Mouse (Mus musculus): ENCODE results near the gene Aebp1. TPM values are rescaled to one million over a fixed set of nuclear protein-coding genes. Genes with fewer than 3 reads are reported as not detected.
A peak's percentile ranks its signal among the peaks of the same experiment; 100 is the strongest.

The Aebp1 gene
- polyA plus RNA-seq, 1 experiment from 2014 or later = 68.8 TPM

DNA sequence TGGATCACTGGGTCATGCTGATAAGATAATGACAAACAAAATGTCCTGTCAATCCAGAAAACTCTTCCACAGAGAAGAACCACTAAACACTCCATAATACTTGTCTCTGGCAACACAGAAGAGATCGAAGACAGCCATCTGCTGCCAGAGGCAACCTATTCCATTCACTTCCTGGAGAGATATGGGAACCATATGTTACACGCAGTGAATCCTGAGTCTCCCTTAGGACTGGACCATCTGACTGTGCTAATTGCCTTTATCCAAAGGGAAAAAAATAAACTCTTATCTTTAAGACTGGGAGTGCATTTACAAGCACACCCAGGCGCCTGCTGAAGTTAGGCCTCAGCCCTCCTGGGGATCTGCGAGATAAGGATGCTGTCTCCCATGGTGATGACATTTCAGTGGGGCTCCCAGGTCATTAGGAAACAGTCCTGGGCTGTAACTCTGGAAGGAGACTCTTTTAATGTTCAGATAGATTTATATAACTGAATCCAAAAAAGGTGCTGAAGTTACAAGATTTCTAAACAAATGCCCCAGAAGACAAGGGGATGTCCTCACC lies 31.1 kb downstream of the Aebp1 start:
- H3K9me3 ChIP-seq (ENCODE audit: control insufficient read depth, low read length) = no peaks in the 10 kb centered on the region
- 23% methylated on average over 4 of the region's 4 CpGs for WGBS
- H3K9ac ChIP-seq (ENCODE audit: low read depth, low read length) = no peak overlapping the region
- peak; percentile 50; the same call in 1 of the 2 replicates for ATAC-seq (ENCODE audit: low read depth)
- peaks cover 3% of the 10 kb centered on the region; the same call in 1 of the 2 replicates for H3K27me3 ChIP-seq (replicated peaks; ENCODE audit: control insufficient read depth, insufficient read depth, low read length)
- no peak overlapping the region for H3K27ac ChIP-seq (replicated peaks; ENCODE audit: low read depth, low read length)
- H3K36me3 ChIP-seq (ENCODE audit: control insufficient read depth, insufficient read depth, low read length) = no peaks in the 10 kb centered on the region
- no peak overlapping the region for H3K4me3 ChIP-seq (ENCODE audit: low read depth, low read length)
- peaks cover 23% of the 10 kb centered on the region for H3K4me1 ChIP-seq (ENCODE audit: control insufficient read depth, insufficient read depth, low read length)
- H3K4me2 ChIP-seq (ENCODE audit: low read depth, low read length) = no peak overlapping the region
- no peak for DNase-seq (ENCODE audit: low spot score)

DNA sequence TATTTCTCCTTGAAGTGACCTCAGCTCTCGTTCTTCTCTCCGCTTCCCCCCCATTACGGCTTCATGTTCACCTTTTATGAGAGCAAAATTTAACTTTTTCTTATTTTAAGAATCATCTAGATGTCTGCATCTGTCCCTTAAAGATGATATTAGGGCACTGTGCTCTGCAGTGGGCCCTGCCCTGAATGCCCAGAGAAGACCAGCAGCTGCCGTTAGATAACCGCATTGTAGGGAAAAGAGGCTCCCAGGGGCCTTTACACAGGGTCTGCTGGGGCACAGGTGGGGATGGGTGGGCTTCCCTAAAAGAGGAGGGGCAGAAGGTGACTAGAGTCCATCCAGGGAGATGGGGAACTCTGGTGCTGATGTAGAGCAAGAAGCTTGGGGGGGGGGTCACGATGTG lies 32.1 kb downstream of the Aebp1 start:
- H3K4me3 ChIP-seq (ENCODE audit: low read depth, low read length) = no peak overlapping the region
- 63% methylated on average over 6 of the region's 6 CpGs for WGBS
- DNase-seq (ENCODE audit: low spot score) = no peak
- no peak overlapping the region for H3K27ac ChIP-seq (replicated peaks; ENCODE audit: low read depth, low read length)
- peaks cover 25% of the 10 kb centered on the region for H3K4me1 ChIP-seq (ENCODE audit: control insufficient read depth, insufficient read depth, low read length)
- no peaks in the 10 kb centered on the region for H3K9me3 ChIP-seq (ENCODE audit: control insufficient read depth, low read length)
- no peaks in the 10 kb centered on the region for H3K36me3 ChIP-seq (ENCODE audit: control insufficient read depth, insufficient read depth, low read length)
- no peak overlapping the region for H3K4me2 ChIP-seq (ENCODE audit: low read depth, low read length)
- no peak for ATAC-seq (ENCODE audit: low read depth)
- H3K27me3 ChIP-seq (replicated peaks; ENCODE audit: control insufficient read depth, insufficient read depth, low read length) = peaks cover 7% of the 10 kb centered on the region; the same call in 1 of the 2 replicates
- no peak overlapping the region for H3K9ac ChIP-seq (ENCODE audit: low read depth, low read length)

DNA sequence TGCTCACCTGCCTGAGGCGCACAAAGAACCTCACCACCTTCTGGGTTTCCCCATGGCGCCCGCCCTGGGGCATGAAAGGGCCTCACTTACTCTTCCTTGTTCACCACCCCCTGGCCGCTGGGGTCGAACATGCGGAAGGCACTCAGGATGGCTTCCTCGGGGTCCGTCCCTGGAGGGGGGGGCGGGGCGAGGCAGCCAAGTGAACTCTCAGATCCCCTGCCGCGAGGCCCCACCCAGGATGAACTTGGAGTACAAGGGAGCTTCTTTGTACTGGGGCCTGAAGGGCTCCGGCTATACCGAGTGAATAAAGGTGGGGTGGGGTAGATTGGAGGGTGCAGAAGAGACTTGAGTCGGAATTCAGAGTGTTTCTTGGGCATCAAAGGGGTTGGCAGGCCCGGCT lies 35.5 kb downstream of the Aebp1 start:
- no peak overlapping the region for H3K4me3 ChIP-seq (ENCODE audit: low read depth, low read length)
- H3K9me3 ChIP-seq (ENCODE audit: control insufficient read depth, low read length) = no peaks in the 10 kb centered on the region
- H3K27ac ChIP-seq (replicated peaks; ENCODE audit: low read depth, low read length) = no peak overlapping the region
- H3K9ac ChIP-seq (ENCODE audit: low read depth, low read length) = no peak overlapping the region
- no peaks in the 10 kb centered on the region for H3K36me3 ChIP-seq (ENCODE audit: control insufficient read depth, insufficient read depth, low read length)
- peaks cover 7% of the 10 kb centered on the region; the same call in 1 of the 2 replicates for H3K27me3 ChIP-seq (replicated peaks; ENCODE audit: control insufficient read depth, insufficient read depth, low read length)
- ATAC-seq (ENCODE audit: low read depth) (no peak), DNase-seq (ENCODE audit: low spot score) (no peak)
- H3K4me1 ChIP-seq (ENCODE audit: control insufficient read depth, insufficient read depth, low read length) = peaks cover 28% of the 10 kb centered on the region
- 10% methylated on average over 16 of the region's 16 CpGs for WGBS
- no peak overlapping the region for H3K4me2 ChIP-seq (ENCODE audit: low read depth, low read length)

DNA sequence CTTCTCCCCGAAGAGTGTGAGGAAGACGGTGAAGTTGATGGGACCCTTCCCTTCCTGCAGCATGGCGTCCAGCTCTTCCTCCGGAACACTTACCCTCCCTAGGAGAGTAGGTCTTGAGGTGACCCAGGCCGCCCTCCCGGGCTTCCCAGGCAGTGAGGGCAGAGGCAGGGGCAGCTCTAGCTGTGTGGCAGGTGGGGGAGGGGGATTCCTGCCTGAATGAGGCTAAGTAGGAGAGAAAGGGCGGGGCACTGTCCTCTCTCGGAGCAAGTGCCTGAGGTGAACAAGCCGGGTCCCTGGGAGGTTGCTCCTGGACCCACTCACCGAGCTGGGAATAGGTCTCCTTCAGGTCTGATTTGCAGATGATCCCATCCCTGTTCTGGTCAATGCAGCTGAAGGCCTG lies 36.1 kb downstream of the Aebp1 start:
- ATAC-seq (ENCODE audit: low read depth) = no peak
- H3K4me2 ChIP-seq (ENCODE audit: low read depth, low read length) = no peak overlapping the region

DNA sequence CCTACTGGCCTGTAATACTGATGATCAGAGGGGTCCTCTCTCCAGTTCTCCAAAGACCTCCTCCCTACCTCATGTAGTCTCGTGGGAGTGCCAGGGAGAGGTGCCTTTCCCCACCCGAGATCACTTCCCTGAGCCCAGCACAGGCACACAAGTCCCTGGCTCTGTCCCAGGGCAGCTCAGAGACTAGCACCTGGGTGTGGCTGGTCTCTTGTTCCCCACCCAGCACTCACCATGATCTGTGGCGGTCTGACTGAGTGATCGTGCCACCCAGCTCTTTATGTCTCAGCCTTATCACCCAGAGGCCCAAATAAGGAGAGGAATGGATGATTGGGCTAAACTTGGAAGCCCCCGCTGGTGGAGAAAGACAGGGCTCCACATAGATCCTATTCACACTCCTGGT lies 36.8 kb downstream of the Aebp1 start, which contains the start of gene Myl7:
Gene Myl7, minus strand, starts transcription at position 252 of the 400 bp plus-strand sequence.
- 61% methylated on average over 5 of the region's 5 CpGs for WGBS
- no peak within 1 kb of the TSS for H3K4me2 ChIP-seq (ENCODE audit: low read depth, low read length)
- H3K27me3 ChIP-seq (replicated peaks; ENCODE audit: control insufficient read depth, insufficient read depth, low read length) = peaks cover 7% of the 10 kb centered on the region; the same call in 1 of the 2 replicates

More for the DNA sequence above, 36.1 kb downstream of the Aebp1 start:
- Histone ChIP-seq H3K9ac (ENCODE audit: low read depth, low read length) (no peak overlapping the region), H3K4me1 (ENCODE audit: control insufficient read depth, insufficient read depth, low read length) (peaks cover 30% of the 10 kb centered on the region), H3K9me3 (ENCODE audit: control insufficient read depth, low read length) (no peaks in the 10 kb centered on the region), H3K4me3 (ENCODE audit: low read depth, low read length) (no peak overlapping the region), H3K27ac (replicated peaks; ENCODE audit: low read depth, low read length) (no peak overlapping the region), H3K36me3 (ENCODE audit: control insufficient read depth, insufficient read depth, low read length) (no peaks in the 10 kb centered on the region), H3K27me3 (replicated peaks; ENCODE audit: control insufficient read depth, insufficient read depth, low read length) (peaks cover 7% of the 10 kb centered on the region; the same call in 1 of the 2 replicates)
- 13% methylated on average over 6 of the region's 10 CpGs for WGBS
- no peak for DNase-seq (ENCODE audit: low spot score)

DNA sequence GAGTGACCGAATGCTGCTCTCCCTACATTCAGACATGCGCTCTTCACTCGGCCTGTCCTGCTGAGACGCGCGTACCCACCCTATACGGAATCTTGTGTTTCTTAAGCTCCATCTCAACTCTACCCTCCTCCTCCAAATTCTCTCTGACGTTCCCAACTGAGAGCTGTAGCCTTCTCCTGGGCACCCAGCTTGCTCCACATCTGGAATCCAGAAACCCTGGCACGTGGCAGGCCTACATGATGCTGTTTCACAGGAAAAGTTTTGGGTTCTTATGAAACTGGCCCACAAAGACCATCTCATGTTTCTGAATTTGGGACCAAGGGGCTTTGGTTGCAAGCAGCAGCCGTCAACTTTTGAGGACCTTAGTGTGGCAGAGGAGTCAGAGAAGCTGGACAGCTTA lies 37.5 kb downstream of the Aebp1 start:
- DNase-seq (ENCODE audit: low spot score) (no peak), ATAC-seq (ENCODE audit: low read depth) (no peak)
- Histone ChIP-seq H3K4me3 (ENCODE audit: low read depth, low read length) (no peak overlapping the region), H3K4me2 (ENCODE audit: low read depth, low read length) (no peak overlapping the region), H3K9me3 (ENCODE audit: control insufficient read depth, low read length) (no peaks in the 10 kb centered on the region), H3K9ac (ENCODE audit: low read depth, low read length) (no peak overlapping the region), H3K36me3 (ENCODE audit: control insufficient read depth, insufficient read depth, low read length) (no peaks in the 10 kb centered on the region), H3K27me3 (replicated peaks; ENCODE audit: control insufficient read depth, insufficient read depth, low read length) (peaks cover 7% of the 10 kb centered on the region; the same call in 1 of the 2 replicates), H3K27ac (replicated peaks; ENCODE audit: low read depth, low read length) (no peak overlapping the region), H3K4me1 (ENCODE audit: control insufficient read depth, insufficient read depth, low read length) (peaks cover 27% of the 10 kb centered on the region)
- WGBS = 85% methylated on average over 10 of the region's 10 CpGs

More for the DNA sequence above, 36.8 kb downstream of the Aebp1 start, which contains the start of gene Myl7:
- Histone ChIP-seq H3K36me3 (ENCODE audit: control insufficient read depth, insufficient read depth, low read length) (no peaks in the 10 kb centered on the region), H3K9ac (ENCODE audit: low read depth, low read length) (no peak within 1 kb of the TSS), H3K4me1 (ENCODE audit: control insufficient read depth, insufficient read depth, low read length) (peaks cover 27% of the 10 kb centered on the region), H3K9me3 (ENCODE audit: control insufficient read depth, low read length) (no peaks in the 10 kb centered on the region), H3K27ac (replicated peaks; ENCODE audit: low read depth, low read length) (no peak within 1 kb of the TSS), H3K4me3 (ENCODE audit: low read depth, low read length) (no peak within 1 kb of the TSS)
- no peak for DNase-seq (ENCODE audit: low spot score)
- no peak for ATAC-seq (ENCODE audit: low read depth)

DNA sequence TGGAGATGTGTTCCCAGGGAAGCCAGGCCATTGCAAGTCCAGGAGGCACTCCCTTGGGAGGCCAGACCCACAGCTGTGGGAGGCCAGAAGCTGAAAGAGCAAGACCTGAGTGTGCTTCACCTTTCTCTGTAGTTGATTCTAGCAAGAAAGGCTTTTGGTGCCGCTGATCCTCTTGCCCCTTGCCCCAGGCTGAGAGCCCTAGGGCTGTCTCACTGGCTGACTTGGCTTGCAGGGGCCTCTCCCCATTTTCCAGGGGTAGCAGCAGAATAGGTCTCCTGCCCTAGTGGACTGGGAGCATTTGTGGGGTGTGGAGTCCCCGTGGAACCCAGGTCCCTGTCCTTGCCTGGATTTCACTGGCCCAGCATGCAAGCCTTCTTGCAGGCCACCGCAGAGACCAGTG lies 39.6 kb downstream of the Aebp1 start:
- H3K27me3 ChIP-seq (replicated peaks; ENCODE audit: control insufficient read depth, insufficient read depth, low read length) = peaks cover 7% of the 10 kb centered on the region; the same call in 1 of the 2 replicates
- no peak overlapping the region for H3K27ac ChIP-seq (replicated peaks; ENCODE audit: low read depth, low read length)
- H3K4me3 ChIP-seq (ENCODE audit: low read depth, low read length) = peak overlapping the region; percentile 44
- no peaks in the 10 kb centered on the region for H3K36me3 ChIP-seq (ENCODE audit: control insufficient read depth, insufficient read depth, low read length)
- H3K4me1 ChIP-seq (ENCODE audit: control insufficient read depth, insufficient read depth, low read length) = peaks cover 27% of the 10 kb centered on the region
- no peak for ATAC-seq (ENCODE audit: low read depth)
- H3K9ac ChIP-seq (ENCODE audit: low read depth, low read length) = peak overlapping the region; percentile 67
- WGBS = 17% methylated on average over 2 of the region's 3 CpGs
- peak overlapping the region; percentile 78 for H3K4me2 ChIP-seq (ENCODE audit: low read depth, low read length)
- DNase-seq (ENCODE audit: low spot score) = no peak
- H3K9me3 ChIP-seq (ENCODE audit: control insufficient read depth, low read length) = no peaks in the 10 kb centered on the region

DNA sequence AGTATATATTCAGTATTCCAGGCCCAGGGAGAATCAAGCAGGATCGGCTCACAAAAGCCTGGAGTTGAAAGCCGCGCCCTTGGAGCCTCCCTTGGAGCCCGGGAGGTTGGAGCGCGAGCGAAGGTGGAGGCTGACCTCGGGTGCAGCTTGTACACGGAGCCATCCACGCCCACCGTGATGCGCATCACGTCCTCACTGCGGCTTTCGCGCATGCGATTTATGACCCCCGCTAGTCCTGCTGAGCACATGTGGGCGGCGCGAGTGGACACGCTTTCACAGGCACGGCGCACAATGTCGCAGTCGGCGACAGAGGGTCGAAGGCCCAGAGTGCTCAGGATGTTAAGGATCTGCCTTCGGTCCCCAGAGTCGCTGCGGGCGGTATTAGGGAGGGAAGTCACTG lies 40.2 kb downstream of the Aebp1 start:
- Histone ChIP-seq H3K4me1 (ENCODE audit: control insufficient read depth, insufficient read depth, low read length) (peaks cover 27% of the 10 kb centered on the region), H3K9me3 (ENCODE audit: control insufficient read depth, low read length) (no peaks in the 10 kb centered on the region), H3K27ac (replicated peaks; ENCODE audit: low read depth, low read length) (peak overlapping the region; percentile 59), H3K36me3 (ENCODE audit: control insufficient read depth, insufficient read depth, low read length) (no peaks in the 10 kb centered on the region), H3K9ac (ENCODE audit: low read depth, low read length) (peak overlapping the region; percentile 67), H3K4me3 (ENCODE audit: low read depth, low read length) (peak overlapping the region; percentile 44), H3K4me2 (ENCODE audit: low read depth, low read length) (peak overlapping the region; percentile 78), H3K27me3 (replicated peaks; ENCODE audit: control insufficient read depth, insufficient read depth, low read length) (peaks cover 7% of the 10 kb centered on the region; the same call in 1 of the 2 replicates)
- peak; percentile 89 for ATAC-seq (ENCODE audit: low read depth)
- 2% methylated on average over 30 of the region's 32 CpGs for WGBS
- peak; percentile 93 for DNase-seq (ENCODE audit: low spot score)

DNA sequence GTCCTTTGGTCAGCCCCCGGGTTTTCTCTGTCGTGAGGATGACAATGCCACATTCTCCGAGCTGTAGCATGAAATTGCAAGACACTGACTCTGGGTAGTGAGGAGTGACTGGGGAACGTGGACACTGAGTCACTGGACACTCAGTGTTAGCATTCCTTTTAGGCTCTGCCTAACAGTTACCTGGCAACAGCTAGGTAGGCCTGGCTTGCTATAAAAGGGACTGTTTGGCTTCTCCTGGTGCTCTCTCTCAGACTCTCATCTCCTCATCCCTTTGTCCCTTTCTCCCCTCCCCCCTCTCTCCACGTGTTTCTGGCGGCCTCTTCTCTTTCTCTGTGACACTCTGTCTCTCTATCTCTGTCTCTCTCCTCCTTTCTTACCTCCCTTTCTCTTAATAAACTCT lies 40.6 kb downstream of the Aebp1 start:
- Histone ChIP-seq H3K27ac (replicated peaks; ENCODE audit: low read depth, low read length) (peak overlapping the region; percentile 59; the same call in 1 of the 2 replicates), H3K9me3 (ENCODE audit: control insufficient read depth, low read length) (no peaks in the 10 kb centered on the region), H3K4me2 (ENCODE audit: low read depth, low read length) (peak overlapping the region; percentile 78), H3K36me3 (ENCODE audit: control insufficient read depth, insufficient read depth, low read length) (no peaks in the 10 kb centered on the region), H3K27me3 (replicated peaks; ENCODE audit: control insufficient read depth, insufficient read depth, low read length) (peaks cover 7% of the 10 kb centered on the region; the same call in 1 of the 2 replicates), H3K4me1 (ENCODE audit: control insufficient read depth, insufficient read depth, low read length) (peaks cover 23% of the 10 kb centered on the region), H3K4me3 (ENCODE audit: low read depth, low read length) (peak overlapping the region; percentile 44), H3K9ac (ENCODE audit: low read depth, low read length) (peak overlapping the region; percentile 67)
- ATAC-seq (ENCODE audit: low read depth) = no peak
- DNase-seq (ENCODE audit: low spot score) = no peak
- WGBS = 11% methylated on average over 6 of the region's 6 CpGs
